Mouse (Mus musculus): ENCODE data around the gene Cdk6.
A peak's percentile ranks its signal among the peaks of the same experiment; 100 is the strongest.

Cdk6 gene

DNA sequence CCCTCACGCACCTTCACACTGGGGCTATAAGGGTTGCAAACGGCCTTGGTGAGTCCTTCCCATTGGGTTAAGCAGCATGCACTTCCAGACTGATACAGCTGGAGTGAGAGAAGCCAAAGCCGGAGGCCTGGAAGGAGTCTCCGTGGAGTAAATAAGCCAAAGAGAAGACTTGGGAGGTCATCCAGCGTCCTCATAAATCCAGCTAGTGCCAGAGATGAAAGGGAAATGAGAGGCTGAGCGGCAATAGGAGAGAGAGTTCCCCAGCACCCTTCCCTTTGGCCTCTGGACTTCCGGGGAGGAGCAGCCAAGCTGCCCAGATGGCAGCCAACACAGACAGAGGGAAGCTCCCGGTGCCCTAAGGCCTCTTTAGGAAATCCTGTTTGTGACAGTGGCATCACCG is 149.8 kb downstream of the Cdk6 start:
- peak; percentile 76 to 81 for DNase-seq

DNA sequence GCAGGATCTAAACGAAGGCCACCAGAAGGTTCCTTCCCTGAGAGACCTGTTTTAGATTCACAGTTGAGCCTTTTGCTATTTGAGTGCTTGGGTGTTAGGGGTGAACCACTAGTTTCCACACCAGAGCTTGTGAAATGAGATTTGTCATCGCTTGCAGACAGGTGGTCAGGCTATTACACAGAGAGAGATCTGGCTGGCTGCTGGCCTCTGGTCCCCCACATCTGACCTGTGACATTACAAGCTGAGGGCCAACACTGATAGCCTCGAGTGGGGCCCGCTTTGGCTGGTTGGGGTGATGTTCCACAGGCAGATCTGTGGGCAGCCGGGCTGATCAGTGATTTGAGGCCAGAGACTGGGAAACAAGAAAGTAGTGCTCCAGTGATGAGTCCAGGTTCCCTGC is 150.6 kb downstream of the Cdk6 start:
- peak; percentile 25 to 28 for DNase-seq

DNA sequence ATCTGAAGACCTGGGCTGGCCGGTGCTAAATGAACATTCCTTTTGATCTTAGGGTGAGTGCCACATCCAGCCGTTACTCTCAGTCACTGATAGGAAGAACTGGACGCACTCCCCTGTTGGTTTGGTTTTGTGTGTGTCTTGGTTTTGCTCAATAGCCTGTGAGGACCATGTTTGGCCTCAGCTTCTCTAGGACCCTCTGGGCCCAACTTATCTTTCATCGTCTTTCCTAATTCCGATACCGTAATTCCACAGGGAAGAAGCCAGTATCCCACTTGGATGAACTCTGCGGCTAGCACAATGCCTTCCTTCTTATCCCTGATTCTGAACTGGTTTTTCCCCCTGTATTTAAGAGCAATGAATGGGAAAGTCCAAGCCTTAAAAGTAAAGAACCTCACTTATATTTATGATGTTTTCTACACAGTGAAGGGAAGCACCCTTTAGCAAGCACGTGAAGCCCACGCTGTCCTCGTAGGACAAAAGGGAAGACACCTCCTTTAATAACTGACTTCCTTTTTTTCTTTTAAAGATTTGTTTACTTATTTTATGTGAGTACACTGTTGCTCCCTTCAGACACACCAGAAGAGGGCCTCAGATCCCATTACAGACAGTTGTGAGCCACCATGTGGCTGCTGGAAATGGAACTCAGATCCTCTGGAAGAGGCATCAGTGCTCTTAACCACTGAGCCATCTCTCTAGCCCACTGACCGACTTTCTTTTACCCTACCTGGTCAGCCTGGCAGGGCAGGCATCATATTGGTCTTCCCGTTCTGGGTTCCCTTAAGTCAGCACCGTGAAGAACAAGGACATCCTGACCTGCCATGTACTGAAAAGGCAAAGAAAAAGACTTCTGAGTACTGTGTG is 151.7 kb downstream of the Cdk6 start:
- DNase-seq = no peak

GRCm38 (mm10) chr5:3493968-3494367 is 152.7 kb downstream of the Cdk6 start:
- no peak for DNase-seq

DNA sequence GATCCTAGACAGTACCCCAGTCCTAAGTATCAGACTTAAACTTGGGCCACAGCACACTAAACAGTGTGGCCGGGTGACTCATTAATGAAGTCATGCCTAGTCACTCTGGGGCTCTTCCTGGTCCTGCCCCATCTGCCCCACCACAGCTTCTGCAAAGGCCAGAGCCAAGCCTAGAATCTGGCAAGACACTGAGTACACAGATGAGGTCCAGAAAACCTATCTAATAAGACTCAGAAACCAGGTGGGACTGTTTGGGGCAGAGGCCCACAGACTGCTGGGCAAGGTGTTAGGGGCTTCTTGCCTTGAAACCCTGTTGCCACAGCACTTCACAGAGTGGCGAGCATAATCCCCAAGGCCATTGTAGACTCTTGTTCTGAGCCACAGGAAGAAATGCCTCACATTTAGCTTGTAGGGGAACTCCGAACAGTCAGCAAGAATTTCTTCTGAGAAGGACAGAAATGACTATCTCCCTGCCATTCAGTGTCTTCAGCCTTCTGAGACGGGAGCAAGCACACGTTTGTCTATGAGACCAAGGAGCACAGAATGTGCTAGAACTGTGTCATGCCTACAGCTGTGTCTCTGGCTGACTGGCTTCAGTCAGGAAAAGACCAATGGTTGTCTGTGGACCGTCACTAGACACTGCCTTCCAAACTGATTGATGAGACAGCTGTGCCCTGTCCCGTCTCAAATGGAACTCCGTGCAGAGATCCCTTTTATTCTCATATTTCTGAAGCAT is 153.3 kb downstream of the Cdk6 start:
- DNase-seq = peak in 1 of 2 experiments; percentile 30

GRCm38 (mm10) chr5:3497505-3497925 is 156.2 kb downstream of the Cdk6 start:
- DNase-seq = no peak

DNA sequence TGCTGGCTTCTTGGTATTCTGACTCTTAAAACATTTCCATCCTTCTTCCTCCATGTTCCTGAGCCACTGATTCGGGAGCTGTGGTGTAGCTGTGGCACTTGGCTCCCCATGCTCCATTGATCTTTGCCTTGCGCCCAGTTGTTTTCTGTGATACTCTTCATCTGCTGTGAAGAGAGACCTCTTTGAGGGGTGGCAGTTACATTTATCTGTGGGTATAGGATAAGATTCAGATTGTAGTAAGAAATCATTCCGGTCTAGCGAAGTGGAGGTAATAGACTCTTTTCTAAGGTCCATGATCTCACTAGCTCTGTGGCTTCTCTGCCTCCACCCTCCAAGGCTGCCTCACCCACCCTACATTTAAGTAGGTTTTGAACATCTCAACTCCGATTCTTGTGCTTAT is 159.0 kb downstream of the Cdk6 start:
- DNase-seq = no peak

- no peak for DNase-seq
These were observed 159.8 kb downstream of the Cdk6 start for GRCm38 (mm10) chr5:3500957-3501563.

- peak; percentile 25 to 33 for DNase-seq
These were observed 160.3 kb downstream of the Cdk6 start for GRCm38 (mm10) chr5:3501564-3502001.

- peak; percentile 79 to 86 for DNase-seq
These were observed 161.5 kb downstream of the Cdk6 start for GRCm38 (mm10) chr5:3502610-3503350.

DNA sequence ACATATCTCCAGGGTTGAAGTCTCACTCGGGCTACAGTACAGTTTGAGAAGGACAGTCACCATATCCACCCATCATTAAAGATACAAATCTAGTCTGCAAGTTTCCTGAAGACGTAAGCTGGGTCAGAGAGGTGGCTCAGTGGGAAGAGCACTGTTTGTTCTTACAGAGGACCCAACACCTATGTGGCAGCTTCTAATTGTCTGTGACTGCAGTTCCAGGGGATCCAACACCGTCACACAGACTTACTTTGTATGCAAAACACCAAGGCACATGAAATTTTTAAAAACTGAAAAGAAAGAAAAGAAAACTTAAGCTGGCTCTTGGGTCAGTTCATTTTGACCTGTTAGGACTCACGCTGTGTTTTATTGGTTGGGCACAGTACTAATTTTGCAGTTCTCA is 162.1 kb downstream of the Cdk6 start:
- DNase-seq = no peak

GRCm38 (mm10) chr5:3503836-3504323 is 162.6 kb downstream of the Cdk6 start:
- no peak for DNase-seq

GRCm38 (mm10) chr5:3504453-3504852 is 163.2 kb downstream of the Cdk6 start:
- DNase-seq = no peak

GRCm38 (mm10) chr5:3505553-3505952 is 164.3 kb downstream of the Cdk6 start:
- no peak for DNase-seq

GRCm38 (mm10) chr5:3508480-3509381 is 167.4 kb downstream of the Cdk6 start:
- DNase-seq = no peak

- no peak for DNase-seq
These were observed 168.2 kb downstream of the Cdk6 start for GRCm38 (mm10) chr5:3509503-3509902.

DNA sequence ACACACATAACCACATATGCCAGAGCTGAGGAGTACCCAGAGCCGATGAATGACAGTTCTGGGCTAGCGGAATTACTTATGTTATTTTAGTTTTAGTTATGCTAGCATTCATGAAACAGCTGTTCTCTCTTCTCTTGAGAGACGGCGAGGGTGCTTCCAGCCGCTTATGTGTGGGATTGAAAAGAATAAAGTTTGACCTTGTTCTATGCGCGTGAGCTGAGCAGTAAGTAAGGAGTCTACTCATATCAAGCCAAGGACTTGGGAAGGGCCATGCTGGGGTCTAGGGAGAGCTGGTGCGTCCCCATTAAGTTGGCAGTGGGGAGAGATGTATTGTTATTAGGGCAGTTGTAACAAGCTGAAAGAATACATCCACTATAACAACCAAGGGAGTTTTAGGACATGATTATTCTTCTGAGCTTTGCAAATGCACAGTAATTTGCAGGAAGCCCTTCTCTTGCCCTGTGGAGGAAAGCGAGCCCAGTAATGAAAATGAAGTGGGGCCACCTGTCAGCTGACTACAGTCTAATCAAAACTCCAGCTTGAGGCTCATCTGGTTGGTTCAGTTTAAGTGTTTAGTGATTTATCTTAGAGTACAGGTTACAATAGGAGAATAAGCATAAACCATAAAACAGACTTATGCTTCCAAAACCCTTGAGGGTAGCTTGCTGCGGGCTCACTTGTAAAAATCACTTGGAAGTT is 170.0 kb downstream of the Cdk6 start:
- DNase-seq = no peak

DNA sequence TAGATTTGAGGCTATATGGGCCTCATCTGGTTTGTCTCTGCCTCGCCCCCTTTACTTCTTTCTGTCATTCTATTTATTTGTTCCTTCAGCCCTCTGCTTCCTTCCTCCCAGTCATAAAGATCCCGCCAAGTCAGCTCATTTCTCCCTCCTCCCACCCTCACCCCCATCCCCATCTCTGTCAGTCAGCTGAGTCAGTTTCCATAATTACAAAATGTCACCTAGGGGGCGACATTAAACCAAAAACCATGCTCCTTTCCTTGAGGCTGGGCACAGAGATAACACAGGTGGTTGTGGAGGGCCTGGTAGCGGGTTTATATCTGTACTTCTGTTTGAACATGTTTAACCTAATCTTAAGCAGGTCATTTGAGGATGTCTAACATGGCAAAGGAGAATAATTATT is 171.3 kb downstream of the Cdk6 start:
- no peak for DNase-seq

- DNase-seq = no peak
These were observed 173.6 kb downstream of the Cdk6 start for GRCm38 (mm10) chr5:3514901-3515311.

DNA sequence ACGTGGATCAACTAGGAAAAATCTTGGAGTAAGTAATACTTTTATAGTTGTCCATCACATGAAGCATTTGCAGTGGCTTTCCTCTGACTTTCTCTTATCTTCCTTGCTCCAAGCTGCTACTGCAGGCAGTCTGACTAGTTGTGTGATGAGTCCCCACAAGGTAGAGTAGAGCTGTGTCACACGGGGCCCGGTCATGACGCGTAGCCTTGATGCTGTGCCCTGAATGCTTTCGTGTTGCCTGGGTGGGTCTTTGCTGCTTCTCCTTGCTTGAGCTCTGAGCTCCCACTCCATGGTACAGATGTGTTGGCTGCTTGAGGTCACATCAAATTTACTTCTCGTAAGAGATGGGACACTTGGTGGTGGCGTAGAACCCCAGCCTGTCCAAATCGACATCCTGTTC is 174.2 kb downstream of the Cdk6 start:
- DNase-seq = no peak

Measured in lung, adult 18-20 months (tissue).